Mouse (Mus musculus) lung, embryonic 16.5 days (tissue): ENCODE data around the gene Tmsb15b2. TPM values are rescaled to one million over a fixed set of nuclear protein-coding genes. Genes with fewer than 3 reads are reported as not detected.
A peak's percentile ranks its signal among the peaks of the same experiment; 100 is the strongest.
"Not testable (repeated sequence)": the region's sequence is repeated elsewhere in the genome, so short reads cannot be mapped to it uniquely, and the experiment has no call there.

Experiments used
- ATAC-seq: fragments of 200-750 bp; cut with Nextera tagmentation; 2 replicates; pipeline ENCODE4 v1.8.0; 2017; ENCODE audit warnings: low read depth, mild to moderate bottlenecking, moderate library complexity
- H3K27ac ChIP-seq: fragments of 300-500 bp; sonication (generic); 2 replicates; pipeline ENCODE4 v1.5.1; 2014; ENCODE audit warnings: mild to moderate bottlenecking, control low read depth, low read length
- H3K27me3 ChIP-seq: fragments of 300-500 bp; sonication (generic); 2 replicates; pipeline ENCODE4 v1.6.1; 2014; ENCODE audit warnings: low read depth, low read length, mixed read lengths; ENCODE audit not compliant: control insufficient read depth, insufficient read depth
- H3K36me3 ChIP-seq: fragments of 300-500 bp; sonication (generic); 2 replicates; pipeline ENCODE4 v1.6.1; 2014; ENCODE audit warnings: low read length; ENCODE audit not compliant: control insufficient read depth, insufficient read depth
- H3K4me1 ChIP-seq: fragments of 300-500 bp; sonication (generic); replicated peaks from 2 replicates; pipeline ENCODE4 v1.6.1; 2014; ENCODE audit warnings: low read length, mixed read lengths; ENCODE audit not compliant: control insufficient read depth, insufficient read depth
- H3K4me2 ChIP-seq: fragments of 300-500 bp; sonication (generic); 2 replicates; pipeline ENCODE4 v1.6.1; 2014; ENCODE audit warnings: low read depth, low read length, control low read depth
- H3K4me3 ChIP-seq: fragments of 300-500 bp; sonication (generic); 2 replicates; pipeline ENCODE4 v1.5.1; 2014; ENCODE audit warnings: mild to moderate bottlenecking, low read length, control low read depth
- H3K9ac ChIP-seq: fragments of 300-500 bp; sonication (generic); 2 replicates; pipeline ENCODE4 v1.6.1; 2014; ENCODE audit warnings: low read length, control low read depth
- H3K9me3 ChIP-seq: fragments of 300-500 bp; sonication (generic); 2 replicates; pipeline ENCODE4 v1.6.1; 2016; ENCODE audit warnings: low read length; ENCODE audit not compliant: control insufficient read depth
- WGBS: fragments of 180-500 bp; shearing (Covaris S2); extraction: QIAGEN DNeasy Blood & Tissue Kit; methylation state at CpG from one replicate; pipeline ENCODE4 v1.1.7; 2014; 5-methylcytosine and 5-hydroxymethylcytosine counted together
- polyA plus RNA-seq: library from polyadenylated mRNA; unstranded; fragments of >200 nt; fragmentation: Nextera tagmentation; extraction: Ambion mirVana; gene quantifications from 2 replicates; pipeline ENCODE4 v1.2.1, GENCODE M21; 2015

Tmsb15b2 gene
- polyA plus RNA-seq, 1 experiment from 2014 or later: 46.3 TPM

- Histone ChIP-seq H3K27me3 (no peaks in the 10 kb centered on the region), H3K4me2 (no peak overlapping the region), H3K27ac (no peak overlapping the region), H3K36me3 (no peaks in the 10 kb centered on the region), H3K9me3 (no peaks in the 10 kb centered on the region), H3K9ac (no peak overlapping the region), H3K4me3 (no peak overlapping the region), H3K4me1 (no peaks in the 10 kb centered on the region)
- ATAC-seq: no peak
These were observed 10.7 kb upstream of the Tmsb15b2 start for GRCm38 (mm10) chrX:136986039-136986438.

GRCm38 (mm10) chrX:136978616-136979015, 3.3 kb upstream of the Tmsb15b2 start:
- no peak overlapping the region for H3K9ac ChIP-seq
- no peak overlapping the region for H3K4me3 ChIP-seq
- no peak overlapping the region for H3K4me2 ChIP-seq
- H3K9me3 ChIP-seq: no peaks in the 10 kb centered on the region
- no peak overlapping the region for H3K27ac ChIP-seq
- H3K36me3 ChIP-seq: no peaks in the 10 kb centered on the region
- H3K4me1 ChIP-seq: no peaks in the 10 kb centered on the region
- no peak for ATAC-seq
- no peaks in the 10 kb centered on the region for H3K27me3 ChIP-seq

GRCm38 (mm10) chrX:136976424-136977084, 1.3 kb upstream of the Tmsb15b2 start, which contains the start of the genes Tmsb15l and Tmsb15b1:
Gene Tmsb15l, minus strand, starts transcription at chrX:136976869.
Gene Tmsb15b1, minus strand, starts transcription at chrX:136976874.
- Histone ChIP-seq H3K4me3 (peak within 1 kb of the TSS; percentile 47), H3K27me3 (no peaks in the 10 kb centered on the region), H3K9ac (peak within 1 kb of the TSS; percentile 60), H3K27ac (no peak within 1 kb of the TSS), H3K4me1 (no peaks in the 10 kb centered on the region), H3K36me3 (no peaks in the 10 kb centered on the region), H3K4me2 (peak within 1 kb of the TSS; percentile 62), H3K9me3 (no peaks in the 10 kb centered on the region)
- 29% methylated on average over 15 of the region's 15 CpGs for WGBS
- peak; percentile 100 for ATAC-seq

DNA sequence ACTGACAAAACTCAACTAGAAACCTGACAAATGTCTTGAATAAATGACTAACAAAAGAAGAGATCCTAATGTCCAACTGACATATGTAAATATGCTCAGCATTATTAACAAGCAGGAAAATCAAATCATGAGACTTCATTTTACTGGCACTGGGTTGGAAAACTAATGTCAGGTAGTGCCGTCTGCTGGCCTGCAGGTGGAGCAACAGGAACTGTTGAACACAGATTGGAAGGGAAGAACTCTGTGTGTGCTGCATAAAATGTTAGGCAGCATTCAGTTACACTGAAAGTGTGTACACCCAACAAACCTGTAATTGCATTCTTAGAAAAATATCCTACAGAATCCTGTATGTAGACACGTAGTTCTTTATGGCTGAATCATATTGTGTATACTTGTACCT, 15.6 kb downstream of the Tmsb15b2 start:
- no peaks in the 10 kb centered on the region for H3K9me3 ChIP-seq
- H3K4me1 ChIP-seq: no peaks in the 10 kb centered on the region
- ATAC-seq: no peak
- H3K27me3 ChIP-seq: no peaks in the 10 kb centered on the region
- H3K27ac ChIP-seq: no peak overlapping the region
- H3K4me2 ChIP-seq: no peak overlapping the region
- no peak overlapping the region for H3K4me3 ChIP-seq
- 18% methylated on average over 2 of the region's 2 CpGs for WGBS
- H3K9ac ChIP-seq: no peak overlapping the region
- H3K36me3 ChIP-seq: no peaks in the 10 kb centered on the region

DNA sequence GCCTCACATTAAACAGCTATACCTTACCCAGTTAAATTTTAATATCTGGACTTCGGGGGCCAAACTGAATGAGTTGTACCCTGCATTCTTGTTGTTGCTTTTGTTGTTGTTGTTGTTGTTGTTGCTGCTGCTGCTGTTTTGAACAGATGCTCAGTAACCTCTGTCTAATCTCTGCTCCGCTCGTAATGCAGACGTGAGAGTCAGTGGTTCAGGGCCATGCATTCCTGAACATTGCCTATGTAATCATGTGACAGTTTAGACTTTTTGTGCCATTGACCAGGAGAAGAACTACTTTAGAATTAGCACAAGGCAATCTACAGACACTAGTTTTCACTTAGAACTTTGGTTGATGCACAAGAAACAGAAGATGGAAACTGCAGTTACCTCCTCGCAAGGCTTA, 17.0 kb downstream of the Tmsb15b2 start:
- H3K9me3 ChIP-seq, H3K4me1 ChIP-seq, ATAC-seq, H3K27ac ChIP-seq, H3K36me3 ChIP-seq, H3K27me3 ChIP-seq, H3K9ac ChIP-seq: not testable (repeated sequence)
- Histone ChIP-seq H3K4me3 (peak overlapping the region; percentile 38), H3K4me2 (peak overlapping the region; percentile 49)
- 55% methylated on average over 5 of the region's 5 CpGs for WGBS

DNA sequence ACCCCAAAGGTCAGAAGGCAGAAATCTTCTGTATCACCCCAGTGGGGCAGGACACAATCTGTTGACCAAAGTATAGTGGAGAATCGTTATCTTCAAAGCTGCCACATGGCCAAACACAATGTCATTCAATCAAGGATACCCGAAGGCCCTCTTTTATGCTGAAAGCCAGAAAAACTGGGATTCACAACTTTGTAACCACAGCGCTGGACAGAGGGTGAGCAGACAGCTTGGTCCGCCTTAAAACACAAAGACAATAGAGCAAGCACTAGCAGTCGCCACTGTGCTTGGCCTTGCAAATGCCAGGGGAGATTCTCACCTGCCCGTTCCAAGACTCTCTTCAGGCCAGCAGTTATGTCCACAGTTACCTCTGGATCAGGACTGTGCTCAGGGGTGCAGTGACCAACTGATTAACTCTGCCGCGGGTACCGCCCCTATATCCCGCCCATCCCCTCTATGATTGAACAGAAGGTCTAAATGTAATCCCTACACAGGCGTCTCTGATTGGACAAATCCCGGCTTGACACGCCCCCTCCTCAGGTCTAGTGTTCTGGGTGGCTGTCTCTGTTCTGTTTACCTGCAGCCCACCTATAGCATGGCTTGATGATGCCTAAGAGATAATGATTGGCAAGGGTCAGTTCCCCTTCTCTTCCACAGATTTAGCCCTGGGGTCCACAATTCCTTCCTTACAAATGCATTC, 17.6 kb downstream of the Tmsb15b2 start:
- H3K9me3 ChIP-seq, H3K4me1 ChIP-seq, H3K27me3 ChIP-seq, H3K27ac ChIP-seq, H3K9ac ChIP-seq, H3K36me3 ChIP-seq: not testable (repeated sequence)
- ATAC-seq: peak; percentile 93
- WGBS: 20% methylated on average over 13 of the region's 13 CpGs
- H3K4me2 ChIP-seq: peak overlapping the region; percentile 49
- peak overlapping the region; percentile 38 for H3K4me3 ChIP-seq

- H3K36me3 ChIP-seq: no peaks in the 10 kb centered on the region
- H3K27me3 ChIP-seq: no peaks in the 10 kb centered on the region
- H3K9me3 ChIP-seq: no peaks in the 10 kb centered on the region
- H3K4me2 ChIP-seq: no peak overlapping the region
- ATAC-seq: no peak
- H3K27ac ChIP-seq: no peak overlapping the region
- H3K4me3 ChIP-seq: no peak overlapping the region
- H3K4me1 ChIP-seq: no peaks in the 10 kb centered on the region
- 21% methylated on average over 3 of the region's 3 CpGs for WGBS
- no peak overlapping the region for H3K9ac ChIP-seq
These were observed 37.3 kb downstream of the Tmsb15b2 start for GRCm38 (mm10) chrX:136937985-136938384.

DNA sequence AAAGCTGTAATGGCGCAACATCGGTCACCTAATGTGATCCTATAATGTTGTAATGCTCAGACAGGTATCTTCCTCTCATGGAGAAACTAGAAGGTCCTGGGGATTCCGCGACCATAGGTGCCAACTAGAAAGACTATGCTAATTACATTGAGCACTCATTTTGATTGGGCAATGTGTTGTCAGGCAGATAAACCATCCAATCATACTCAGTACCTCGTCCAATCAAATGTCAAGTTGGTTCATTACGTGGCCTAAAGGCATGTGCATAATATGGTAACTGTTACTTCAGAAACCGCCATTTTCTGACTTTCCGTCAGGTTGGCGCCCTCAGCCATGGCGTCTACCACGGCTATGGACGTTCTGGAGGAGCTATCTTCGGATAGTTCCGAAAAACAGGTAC, 48.3 kb downstream of the Tmsb15b2 start, which contains the start of gene H2bfm:
H2bfm (plus strand) TSS at position 295 of the 400 bp plus-strand sequence.
- Histone ChIP-seq H3K4me3 (no peak within 1 kb of the TSS), H3K4me1 (no peaks in the 10 kb centered on the region), H3K9me3 (peaks cover 8% of the 10 kb centered on the region; the same call in 1 of the 2 replicates), H3K36me3 (no peaks in the 10 kb centered on the region), H3K9ac (no peak within 1 kb of the TSS), H3K4me2 (no peak within 1 kb of the TSS), H3K27ac (no peak within 1 kb of the TSS), H3K27me3 (no peaks in the 10 kb centered on the region)
- 86% methylated on average over 14 of the region's 14 CpGs for WGBS
- ATAC-seq: no peak

DNA sequence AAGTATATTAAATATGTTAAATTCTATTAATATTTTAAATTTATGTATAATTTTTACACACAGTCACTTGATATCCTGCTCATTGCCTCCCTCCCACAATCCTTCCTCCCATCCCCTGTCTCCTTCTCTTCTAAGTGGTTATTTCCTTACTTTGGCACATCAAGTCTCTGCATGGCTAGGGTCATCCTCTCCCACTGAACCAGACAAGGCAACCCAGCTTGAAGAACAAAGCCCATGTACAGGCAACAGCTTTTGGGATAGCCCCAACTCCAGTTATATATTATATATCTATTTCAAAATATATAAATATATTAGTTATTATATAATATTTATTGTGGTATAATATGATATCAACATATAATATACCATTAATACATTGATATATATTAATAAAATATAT, 49.4 kb downstream of the Tmsb15b2 start:
- Histone ChIP-seq H3K9ac (no peak overlapping the region), H3K4me3 (no peak overlapping the region), H3K27me3 (no peaks in the 10 kb centered on the region), H3K27ac (no peak overlapping the region), H3K4me2 (no peak overlapping the region), H3K9me3 (peaks cover 8% of the 10 kb centered on the region; the same call in 1 of the 2 replicates), H3K36me3 (no peaks in the 10 kb centered on the region), H3K4me1 (no peaks in the 10 kb centered on the region)
- ATAC-seq: no peak
